Mouse (Mus musculus) heart, adult 2 months (tissue): ENCODE results near the gene Dennd4a. TPM values are rescaled to one million over a fixed set of nuclear protein-coding genes. Genes with fewer than 3 reads are reported as not detected.

Experiments used
- DNase-seq, 2 experiments: peaks; one replicate each; pipeline ENCODE4 v3.0.0; 2021
- H3K27ac ChIP-seq: fragments of 200-600 bp; 2 replicates; pipeline ENCODE4 v1.8.1; 2022
- H3K27me3 ChIP-seq: fragments of 200-500 bp; 2 replicates; pipeline ENCODE4 v1.6.1; 2012; ENCODE audit warnings: mild to moderate bottlenecking, low read length, inconsistent platforms, mixed read lengths; ENCODE audit not compliant: control insufficient read depth, insufficient read depth
- H3K36me3 ChIP-seq: fragments of 200-500 bp; 2 replicates; pipeline ENCODE4 v1.6.1; 2012; ENCODE audit warnings: low read length, inconsistent platforms; ENCODE audit not compliant: control insufficient read depth, insufficient read depth
- H3K4me1 ChIP-seq: fragments of 200-500 bp; 2 replicates; pipeline ENCODE4 v1.6.1; 2011; ENCODE audit warnings: low read length; ENCODE audit not compliant: control insufficient read depth, insufficient read depth
- H3K4me3 ChIP-seq: fragments of 200-600 bp; 2 replicates; pipeline ENCODE4 v1.8.1; 2022
- H3K79me2 ChIP-seq: fragments of 200-500 bp; replicated peaks from 2 replicates; pipeline ENCODE4 v1.6.1; 2012; ENCODE audit warnings: mild to moderate bottlenecking, inconsistent platforms, low read length, moderate library complexity, mixed read lengths; ENCODE audit not compliant: control insufficient read depth, insufficient read depth
- H3K9ac ChIP-seq: fragments of 200-500 bp; 2 replicates; pipeline ENCODE4 v1.6.1; 2012; ENCODE audit warnings: low read depth, mild to moderate bottlenecking, control low read depth, inconsistent platforms, low read length, mixed read lengths
- CTCF ChIP-seq: fragments of 200-600 bp; IDR thresholded peaks from 2 replicates; pipeline ENCODE4 v1.8.1; 2022; ENCODE audit warnings: antibody characterized with exemption, mild to moderate bottlenecking, moderate library complexity
- EP300 ChIP-seq: fragments of 200-500 bp; IDR thresholded peaks from 2 replicates; pipeline ENCODE4 v1.6.1; 2011; ENCODE audit warnings: low read depth, low read length, control low read depth; ENCODE audit not compliant: insufficient read depth
- POLR2A ChIP-seq: fragments of 200-500 bp; IDR thresholded peaks from 2 replicates; pipeline ENCODE4 v1.6.1; 2011; ENCODE audit warnings: mild to moderate bottlenecking, low read depth, low read length, control low read depth; ENCODE audit not compliant: insufficient read depth
- WGBS: fragments of 180-500 bp; shearing (Covaris S2); methylation state at CpG from one replicate; pipeline ENCODE4 v1.1.7; 2018; 5-methylcytosine and 5-hydroxymethylcytosine counted together
- intact Hi-C: fragments of 180-260 bp; cut with DNase I; formaldehyde crosslinking; loops from one replicate; pipeline ENCODE4 v1.15.1; 2025
- polyA plus RNA-seq: library from polyadenylated mRNA; depleted of rRNA; stranded (reverse); fragments of >200 nt; gene quantifications from 2 replicates; pipeline ENCODE4 v1.2.3, GENCODE M21; 2012
- total RNA-seq, 2 experiments: library from RNA; stranded (reverse); gene quantifications; 2 replicates each; pipeline ENCODE4 v1.2.3; 2021

The Dennd4a gene
- total and polyA plus RNA-seq, 3 experiments: 4.5 to 10.2 (median 6.8) TPM

- H3K79me2 ChIP-seq: no peaks in the 10 kb centered on the region
- TF ChIP-seq EP300 (no peak), POLR2A (no peak), CTCF (no peak)
- intact Hi-C loops: no loop called here
- no peaks in the 10 kb centered on the region for H3K4me1 ChIP-seq
- no peaks in the 10 kb centered on the region for H3K36me3 ChIP-seq
- no peak for DNase-seq
- H3K27ac ChIP-seq: no peak overlapping the region
- H3K4me3 ChIP-seq: no peak overlapping the region
- 66% methylated on average over 11 of the region's 11 CpGs for WGBS
- no peaks in the 10 kb centered on the region for H3K27me3 ChIP-seq
- H3K9ac ChIP-seq: no peak overlapping the region
Observed at GRCm38 (mm10) chr9:64940731-64941346, 129.7 kb downstream of the Dennd4a start.

- H3K27ac ChIP-seq: no peak overlapping the region
- TF ChIP-seq EP300 (no peak), CTCF (no peak), POLR2A (no peak)
- intact Hi-C loops: no loop called here
- H3K4me1 ChIP-seq: no peaks in the 10 kb centered on the region
- no peak overlapping the region for H3K9ac ChIP-seq
- H3K27me3 ChIP-seq: no peaks in the 10 kb centered on the region
- 80% methylated on average over 4 of the region's 4 CpGs for WGBS
- no peaks in the 10 kb centered on the region for H3K36me3 ChIP-seq
- no peak for DNase-seq
- H3K4me3 ChIP-seq: no peak overlapping the region
- no peaks in the 10 kb centered on the region for H3K79me2 ChIP-seq
Observed at GRCm38 (mm10) chr9:64941650-64942049, 130.5 kb downstream of the Dennd4a start.

DNA sequence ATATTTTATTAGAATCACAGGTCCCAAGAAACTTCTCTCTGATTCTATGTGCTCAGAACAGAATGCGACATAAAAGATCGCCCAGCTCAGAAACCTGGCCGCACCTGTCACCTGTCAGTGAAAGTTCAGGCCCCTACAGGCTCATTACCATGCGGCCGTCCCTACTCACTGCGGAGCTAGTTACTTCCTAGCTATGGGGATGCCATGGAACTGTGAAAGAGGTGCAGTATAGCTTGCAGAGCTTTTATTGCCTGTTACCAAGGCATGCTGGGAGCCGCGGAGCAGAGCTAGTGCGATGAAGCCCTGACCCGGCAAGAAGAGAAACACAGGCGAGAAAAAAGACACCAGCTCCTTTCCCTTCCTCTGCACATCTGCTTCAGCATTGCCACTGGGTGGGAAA is 132.9 kb downstream of the Dennd4a start:
- H3K27me3 ChIP-seq: no peaks in the 10 kb centered on the region
- no peaks in the 10 kb centered on the region for H3K36me3 ChIP-seq
- no peaks in the 10 kb centered on the region for H3K4me1 ChIP-seq
- 49% methylated on average over 11 of the region's 11 CpGs for WGBS
- no peak overlapping the region for H3K4me3 ChIP-seq
- TF ChIP-seq CTCF (no peak), EP300 (no peak), POLR2A (no peak)
- no peak overlapping the region for H3K27ac ChIP-seq
- DNase-seq: no peak
- no peaks in the 10 kb centered on the region for H3K79me2 ChIP-seq
- intact Hi-C loops: no loop called here
- H3K9ac ChIP-seq: no peak overlapping the region

- Histone ChIP-seq H3K36me3 (no peaks in the 10 kb centered on the region), H3K4me1 (no peaks in the 10 kb centered on the region), H3K27ac (no peak overlapping the region), H3K79me2 (no peaks in the 10 kb centered on the region), H3K9ac (no peak overlapping the region), H3K4me3 (no peak overlapping the region), H3K27me3 (no peaks in the 10 kb centered on the region; the same call in none of the 2 replicates)
- intact Hi-C loops: no loop called here
- TF ChIP-seq POLR2A (no peak), CTCF (no peak), EP300 (no peak)
- DNase-seq: no peak
- 77% methylated on average over 9 of the region's 9 CpGs for WGBS
Observed at GRCm38 (mm10) chr9:64947483-64948095, 136.4 kb downstream of the Dennd4a start.

- 41% methylated on average over 11 of the region's 11 CpGs for WGBS
- no peak for TF ChIP-seq CTCF
- TF ChIP-seq EP300: no peak
- no peak for TF ChIP-seq POLR2A
- Histone ChIP-seq H3K36me3 (no peaks in the 10 kb centered on the region), H3K9ac (no peak within 1 kb of the TSS), H3K4me3 (no peak within 1 kb of the TSS), H3K27me3 (no peaks in the 10 kb centered on the region; the same call in none of the 2 replicates), H3K4me1 (no peaks in the 10 kb centered on the region), H3K27ac (no peak within 1 kb of the TSS), H3K79me2 (no peaks in the 10 kb centered on the region)
- DNase-seq: no peak
- intact Hi-C loops: no loop called here
Observed at GRCm38 (mm10) chr9:64951161-64951657, 140.1 kb downstream of the Dennd4a start, which contains the start of gene Slc24a1. Gene Slc24a1, minus strand, starts transcription at chr9:64951607.

DNA sequence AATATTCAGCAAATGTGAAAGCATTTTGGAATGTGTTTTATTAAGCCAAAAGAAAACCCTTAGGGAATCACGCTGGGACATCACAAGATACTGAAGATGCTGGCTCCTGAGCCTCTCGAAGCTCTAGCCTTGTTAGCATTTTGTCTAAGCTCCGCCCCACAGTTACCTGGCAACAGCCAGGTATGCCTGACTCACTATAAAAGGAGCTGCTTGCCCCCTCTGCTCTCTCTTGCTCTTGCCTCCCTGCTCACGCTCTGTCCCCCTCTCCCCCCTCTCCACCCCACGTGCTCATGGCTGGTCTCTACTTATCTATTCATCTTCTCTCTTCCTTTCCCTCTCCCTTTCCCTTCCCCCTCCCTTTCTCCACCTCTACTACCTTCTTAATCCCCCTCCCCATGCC is 140.9 kb downstream of the Dennd4a start:
- H3K27ac ChIP-seq: no peak overlapping the region
- DNase-seq: no peak
- no peak overlapping the region for H3K9ac ChIP-seq
- TF ChIP-seq EP300: no peak
- no peak for TF ChIP-seq CTCF
- TF ChIP-seq POLR2A: no peak
- H3K4me1 ChIP-seq: no peaks in the 10 kb centered on the region
- no peak overlapping the region for H3K4me3 ChIP-seq
- no peaks in the 10 kb centered on the region for H3K36me3 ChIP-seq
- WGBS: 18% methylated on average over 5 of the region's 5 CpGs
- intact Hi-C loops: no loop called here
- no peaks in the 10 kb centered on the region for H3K79me2 ChIP-seq
- no peaks in the 10 kb centered on the region; the same call in none of the 2 replicates for H3K27me3 ChIP-seq
